Mouse (Mus musculus) small intestine, adult 2 months (tissue): ENCODE measurements around the gene Ufsp2. TPM values are rescaled to one million over a fixed set of nuclear protein-coding genes. Genes with fewer than 3 reads are reported as not detected.

Source experiments
- H3K27ac ChIP-seq: fragments of 200-500 bp; 2 replicates; pipeline ENCODE4 v1.5.1; 2012; ENCODE audit warnings: low read depth, low read length, control low read depth, inconsistent platforms; ENCODE audit not compliant: insufficient read depth
- H3K27me3 ChIP-seq: fragments of 200-500 bp; 2 replicates; pipeline ENCODE4 v1.6.1; 2012; ENCODE audit warnings: mild to moderate bottlenecking, moderate library complexity, low read length, inconsistent platforms; ENCODE audit not compliant: control insufficient read depth, insufficient read depth
- H3K36me3 ChIP-seq: fragments of 200-500 bp; 2 replicates; pipeline ENCODE4 v1.6.1; 2012; ENCODE audit warnings: mild to moderate bottlenecking, low read length, control low read depth, inconsistent platforms; ENCODE audit not compliant: control insufficient read depth, insufficient read depth
- H3K4me1 ChIP-seq: fragments of 200-500 bp; 2 replicates; pipeline ENCODE4 v1.6.1; 2012; ENCODE audit warnings: low read length, inconsistent platforms, mixed read lengths; ENCODE audit not compliant: control insufficient read depth, insufficient read depth, insufficient read length
- H3K4me3 ChIP-seq: fragments of 200-500 bp; 2 replicates; pipeline ENCODE4 v1.5.1; 2012; ENCODE audit warnings: low read depth, mild to moderate bottlenecking, control low read depth, inconsistent platforms, low read length, moderate library complexity
- CTCF ChIP-seq: fragments of 200-500 bp; IDR thresholded peaks from 2 replicates; pipeline ENCODE4 v1.5.1; 2012; ENCODE audit warnings: low read depth, mild to moderate bottlenecking, control low read depth, inconsistent platforms, low read length, moderate library complexity, mixed read lengths; ENCODE audit not compliant: insufficient replicate concordance, insufficient read length; ENCODE audit errors: extremely low read depth
- POLR2A ChIP-seq: fragments of 200-500 bp; IDR thresholded peaks from 2 replicates; pipeline ENCODE4 v1.6.1; 2012; ENCODE audit warnings: low read depth, mild to moderate bottlenecking, control low read depth, inconsistent platforms, low read length, moderate library complexity
- WGBS: fragments of 180-500 bp; shearing (Covaris S2); methylation state at CpG from one replicate; pipeline ENCODE4 v1.1.7; 2018; 5-methylcytosine and 5-hydroxymethylcytosine counted together
- polyA plus RNA-seq: library from polyadenylated mRNA; depleted of rRNA; stranded (reverse); fragments of >200 nt; gene quantifications from 2 replicates; pipeline ENCODE4 v1.2.3, GENCODE M21; 2012

Gene Ufsp2
- polyA plus RNA-seq, 1 experiment = 5.8 TPM

DNA sequence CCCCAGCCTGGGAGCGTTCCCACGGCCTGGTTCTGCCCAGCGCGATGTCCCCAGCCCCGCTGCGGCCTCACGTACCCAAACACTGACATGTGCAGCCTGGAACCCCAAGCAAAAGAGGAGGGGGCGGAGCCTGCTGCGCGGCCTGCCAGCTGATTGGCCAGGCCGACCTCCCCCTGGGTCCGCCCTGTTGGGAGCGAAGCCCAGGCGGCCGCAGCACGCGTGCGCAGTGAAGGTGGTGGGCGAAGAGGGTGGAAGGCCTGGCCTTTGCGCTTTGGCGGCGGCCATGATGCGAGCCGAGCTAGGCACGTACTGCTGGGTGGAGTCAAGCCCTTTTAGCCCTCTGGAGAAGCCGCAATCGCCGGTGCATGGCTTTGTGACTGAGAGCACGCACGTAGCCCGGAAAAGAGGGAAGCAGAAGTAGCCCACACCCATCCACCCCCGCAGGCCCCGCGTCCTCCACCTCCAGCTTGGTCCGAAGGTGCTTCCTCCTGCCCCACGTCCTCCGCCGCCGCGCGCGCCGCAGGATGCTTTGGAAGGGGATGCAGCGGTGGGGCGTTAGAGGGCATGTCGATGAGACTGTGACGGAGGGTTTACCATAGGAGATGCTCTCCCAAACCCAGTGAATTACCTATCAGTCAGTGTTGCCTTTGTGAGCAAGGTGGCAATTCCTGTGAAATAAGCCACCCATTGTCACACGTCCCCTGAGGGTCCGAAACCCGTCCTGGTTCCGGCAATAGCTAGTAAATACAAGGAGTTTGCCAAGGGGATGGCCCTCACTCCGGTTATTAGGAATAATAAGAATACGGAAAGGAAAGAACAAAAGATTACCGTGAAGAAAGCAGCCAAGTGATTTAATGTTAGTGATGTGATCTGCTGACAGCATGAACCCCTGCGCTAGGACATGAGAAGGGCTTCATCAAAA, 24.7 kb downstream of the Ufsp2 start:
- 3% methylated on average over 55 of the region's 55 CpGs for WGBS
- Histone ChIP-seq H3K4me3 (peak overlapping the region; percentile 76), H3K27ac (peak overlapping the region; percentile 84), H3K4me1 (peaks cover 2% of the 10 kb centered on the region; the same call in 1 of the 2 replicates), H3K36me3 (peaks cover 15% of the 10 kb centered on the region), H3K27me3 (no peaks in the 10 kb centered on the region)
- TF ChIP-seq POLR2A = peak; percentile 90
- no peak for TF ChIP-seq CTCF

DNA sequence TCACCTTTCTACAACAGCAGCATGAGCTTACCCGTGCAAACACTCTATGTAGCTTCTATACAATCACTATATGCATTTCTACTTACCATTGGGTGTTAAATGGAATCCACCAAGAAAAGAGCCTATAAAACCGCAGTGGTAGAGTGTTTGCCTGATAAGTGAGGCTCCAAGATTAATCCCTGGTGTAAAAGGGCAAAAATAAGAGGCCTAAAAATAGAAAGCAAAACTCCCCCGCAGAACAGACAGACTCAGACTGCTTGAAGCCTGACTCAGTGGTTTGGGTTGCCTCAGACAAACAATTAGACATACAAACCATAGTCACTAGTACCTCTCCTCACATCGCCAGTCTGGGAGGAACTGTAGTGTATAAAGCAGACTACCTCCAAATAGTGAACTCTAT, 30.3 kb downstream of the Ufsp2 start, which contains the start of gene Ankrd37:
TSS of gene Ankrd37 (minus strand) at position 112 of the 400 bp plus-strand sequence.
- WGBS = 34% methylated on average over 4 of the region's 4 CpGs
- peak within 1 kb of the TSS; percentile 92 for H3K27ac ChIP-seq
- no peaks in the 10 kb centered on the region for H3K36me3 ChIP-seq
- H3K4me3 ChIP-seq = no peak within 1 kb of the TSS
- H3K4me1 ChIP-seq = peaks cover 6% of the 10 kb centered on the region; the same call in 1 of the 2 replicates
- no peaks in the 10 kb centered on the region for H3K27me3 ChIP-seq
- TF ChIP-seq POLR2A = no peak
- TF ChIP-seq CTCF = no peak

DNA sequence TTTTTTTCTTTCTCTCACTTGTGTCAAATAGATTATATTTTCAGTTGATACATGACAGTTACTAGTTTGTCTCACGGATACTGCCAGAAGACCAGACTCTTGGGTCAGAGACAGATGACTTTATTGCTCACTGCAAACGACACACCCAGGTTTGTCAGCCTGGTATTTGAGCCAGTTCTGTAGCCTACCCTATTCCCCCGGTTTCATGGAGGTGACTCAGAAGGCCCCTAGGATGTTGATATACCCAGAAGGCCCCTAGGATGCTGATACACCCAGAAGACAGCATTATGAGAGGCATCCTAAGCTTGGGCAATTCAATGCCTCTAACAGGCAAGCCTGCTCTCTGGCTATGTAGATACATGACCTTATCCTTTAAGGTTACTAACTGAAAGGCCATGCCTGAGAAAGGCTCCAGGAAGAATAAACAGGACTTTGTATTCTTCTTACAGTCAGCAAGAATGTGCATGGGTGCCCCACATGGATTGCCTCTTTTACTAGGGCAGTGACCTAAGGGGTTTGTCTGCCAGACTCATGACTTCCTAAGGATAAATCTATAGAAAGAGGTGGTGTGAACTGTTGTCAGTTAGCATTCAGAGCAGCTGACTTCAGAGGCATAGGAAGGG, 31.8 kb downstream of the Ufsp2 start:
- Histone ChIP-seq H3K27ac (peak overlapping the region; percentile 54), H3K4me3 (no peak overlapping the region), H3K4me1 (peaks cover 8% of the 10 kb centered on the region; the same call in 1 of the 2 replicates), H3K27me3 (no peaks in the 10 kb centered on the region), H3K36me3 (no peaks in the 10 kb centered on the region)
- no peak for TF ChIP-seq POLR2A
- no peak for TF ChIP-seq CTCF
- 21% methylated on average over 3 of the region's 3 CpGs for WGBS

DNA sequence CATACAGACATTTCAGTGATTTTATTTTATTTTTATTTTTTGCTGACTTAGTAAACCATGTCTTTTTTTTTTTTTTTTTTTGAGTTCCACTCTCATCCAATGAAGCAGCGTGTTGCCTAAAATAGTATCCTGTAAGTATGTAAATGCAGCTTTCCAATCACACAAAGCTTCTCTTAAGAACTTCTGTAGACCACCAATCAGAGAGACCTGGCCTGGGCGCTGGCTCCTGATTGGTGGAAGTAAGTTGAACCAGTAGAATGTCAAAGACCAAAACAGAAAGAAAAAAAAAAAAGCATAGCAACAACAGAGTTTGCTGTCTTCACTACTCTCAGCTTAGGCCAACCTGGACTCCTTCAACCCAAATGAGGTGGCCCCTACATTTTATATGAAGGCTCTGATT, 35.0 kb downstream of the Ufsp2 start:
- Histone ChIP-seq H3K27ac (no peak overlapping the region), H3K36me3 (no peaks in the 10 kb centered on the region), H3K4me1 (peaks cover 6% of the 10 kb centered on the region; the same call in 1 of the 2 replicates), H3K4me3 (no peak overlapping the region), H3K27me3 (no peaks in the 10 kb centered on the region)
- TF ChIP-seq POLR2A (no peak), CTCF (no peak)
- 84% methylated on average over 2 of the region's 2 CpGs for WGBS

DNA sequence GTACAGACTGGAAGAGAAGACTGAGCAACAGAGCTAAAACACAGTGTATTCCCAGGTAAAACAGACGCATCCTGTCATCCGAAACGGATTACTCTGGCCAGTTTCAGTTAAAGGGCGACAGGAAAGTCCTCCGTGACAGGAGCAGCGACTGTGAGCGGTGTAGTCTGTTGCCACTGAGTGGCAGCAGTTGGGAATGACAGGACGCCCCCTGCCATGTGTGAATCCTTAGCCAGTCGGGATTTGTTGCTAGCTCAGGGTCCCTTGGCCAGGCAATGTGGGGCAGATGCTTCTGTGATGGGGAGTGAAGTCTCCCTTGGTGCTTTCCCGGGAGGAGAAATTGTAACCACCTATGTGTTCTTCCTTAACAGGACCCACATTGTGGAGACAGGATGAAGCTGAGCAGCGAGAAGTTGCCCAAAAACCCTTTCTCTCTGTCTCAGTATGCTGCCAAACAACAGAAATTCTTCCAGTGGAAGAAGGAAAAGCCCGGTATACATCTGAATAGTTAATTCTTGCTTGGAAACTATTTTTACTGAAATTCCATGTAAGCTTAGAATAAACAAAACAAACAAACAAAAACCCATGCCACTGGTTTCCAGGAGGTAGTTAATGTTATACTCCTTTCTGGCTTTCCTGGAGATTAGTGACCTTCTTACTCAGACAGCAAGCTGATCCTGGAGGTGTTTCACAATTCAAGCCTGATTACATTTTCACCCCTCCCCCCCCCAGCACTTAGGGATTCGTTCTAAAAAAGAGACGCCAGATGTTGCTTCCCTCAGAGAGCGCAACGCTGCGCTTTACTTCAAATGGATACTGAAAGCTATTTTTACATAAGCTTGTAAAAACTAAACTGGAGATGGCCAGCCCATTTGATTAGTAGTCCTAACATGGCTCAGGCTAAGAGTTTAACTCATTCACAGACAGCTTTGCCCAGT, 35.7 kb downstream of the Ufsp2 start:
- no peak for TF ChIP-seq CTCF
- TF ChIP-seq POLR2A = no peak
- Histone ChIP-seq H3K4me3 (no peak overlapping the region), H3K36me3 (no peaks in the 10 kb centered on the region), H3K27me3 (no peaks in the 10 kb centered on the region), H3K27ac (no peak overlapping the region), H3K4me1 (peaks cover 4% of the 10 kb centered on the region; the same call in 1 of the 2 replicates)
- WGBS = 21% methylated on average over 17 of the region's 17 CpGs

DNA sequence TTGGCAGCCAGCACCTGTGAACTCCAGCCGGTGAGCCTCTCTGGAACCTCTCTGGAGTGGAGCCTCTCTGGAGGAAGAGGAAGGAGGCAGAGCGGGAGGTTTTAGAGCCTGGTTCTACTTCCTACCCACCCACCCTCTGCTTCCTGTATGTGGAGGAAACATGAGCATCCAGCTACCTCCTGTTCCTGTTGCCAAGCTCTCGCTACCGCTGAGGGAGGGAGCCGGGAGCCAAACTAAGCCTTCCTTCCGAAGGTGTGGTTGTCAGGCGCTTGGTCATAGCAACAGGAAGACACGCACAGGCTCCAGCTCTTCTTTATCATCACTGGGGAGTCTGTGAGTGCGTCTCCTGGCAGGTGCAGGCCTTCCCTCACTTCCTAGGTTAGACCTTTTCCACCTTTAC, 46.9 kb downstream of the Ufsp2 start:
- Histone ChIP-seq H3K27me3 (no peaks in the 10 kb centered on the region), H3K4me3 (no peak overlapping the region), H3K27ac (no peak overlapping the region), H3K4me1 (no peaks in the 10 kb centered on the region), H3K36me3 (0 out of 2 replicates have a peak, but pooled peaks cover 2% of the 10 kb centered on the region)
- 78% methylated on average over 9 of the region's 9 CpGs for WGBS
- no peak for TF ChIP-seq CTCF
- TF ChIP-seq POLR2A = no peak
